In genomic region chr11:61647956-61648748, GRCm38 (mm10) we compare ENCODE assay signal across 11 mouse cellular contexts. TPM values are rescaled to one million over a fixed set of nuclear protein-coding genes. Genes with fewer than 3 reads are reported as not detected.
DNase-seq lines count a peak whose midpoint lies in the region; ATAC-seq and TF ChIP-seq lines count a peak whose summit lies in the region.
"Had no signal": no experiment of that assay in that cellular context is flagged by ENCODE, and none has a peak within 500 bp of the region (broad histone marks: within the 10 kb centered on the region; RNA-seq: fewer than 3 reads in every experiment).

No protein-coding gene starts in this region.

- no peak for TF ChIP-seq CTCF in spleen, adult 2 months (IDR thresholded peaks at IDR 0.05; ENCODE audit: extremely low read depth, insufficient read depth, insufficient read length, insufficient replicate concordance)

- H3K27me3 ChIP-seq in spleen, adult 2 months (ENCODE audit: control insufficient read depth, insufficient read depth, low read length) = no peaks in the 10 kb centered on the region
- no peaks in the 10 kb centered on the region for H3K27me3 ChIP-seq in splenic B cell, adult 2 months (ENCODE audit: control insufficient read depth, insufficient read depth, low read length, poor library complexity, severe bottlenecking)

- no peak overlapping the region for H3K4me3 ChIP-seq in spleen, adult 2 months (ENCODE audit: extremely low read depth, insufficient read depth, insufficient read length)

- TF ChIP-seq POLR2A in spleen, adult 2 months (IDR thresholded peaks at IDR 0.05; ENCODE audit: low read depth, low read length) = no peak; the same call in 1 of the 2 replicates

- peak; percentile 64 to 65 for DNase-seq in cerebellum, postnatal 14 days
- DNase-seq in spleen, adult 2 months (ENCODE audit: low read depth in 1 of 2, low spot score in 2 of 2) = no peak
- DNase-seq in spleen, postnatal 14 days (ENCODE audit: low spot score in 2 of 2) = no peak
- peak; percentile 52 for DNase-seq in fibroblast of lung, adult 2 months (ENCODE audit: low read depth)
- peak; percentile 55 for DNase-seq in splenic B cell, adult 2 months (ENCODE audit: low read depth, low spot score)
- no peak for DNase-seq in layer of hippocampus, adult 9-10 months (ENCODE audit: low spot score)
- no peak for DNase-seq in right cerebral cortex, postnatal 10 days (ENCODE audit: low spot score in 2 of 2)
- DNase-seq: liver, postnatal 0 days had no signal

- 40% methylated on average over 6 of the region's 6 CpGs for WGBS in spleen, adult 2 months

- H3K27ac ChIP-seq in spleen, adult 2 months (ENCODE audit: insufficient read depth, low read length) = peak overlapping the region; percentile 89
- H3K27ac ChIP-seq: hindbrain, postnatal 0 days had no signal

- H3K4me1 ChIP-seq in spleen, adult 2 months (ENCODE audit: control insufficient read depth, insufficient read depth, insufficient read length) = peaks cover 43% of the 10 kb centered on the region

- ATAC-seq in cerebellum, adult (ENCODE audit: insufficient number of reproducible peaks, low FRiP score, low TSS enrichment) = no peak
- ATAC-seq: hindbrain, postnatal 0 days; liver, postnatal 0 days had no signal

- H3K36me3 ChIP-seq in spleen, adult 2 months (ENCODE audit: control insufficient read depth, insufficient read depth, low read length) = no peaks in the 10 kb centered on the region
- no peaks in the 10 kb centered on the region for H3K36me3 ChIP-seq in splenic B cell, adult 2 months (ENCODE audit: control insufficient read depth, insufficient read depth, low read length, poor library complexity, severe bottlenecking)
- H3K36me3 ChIP-seq: G1E had no signal

RNA-seq across cellular contexts. Expression of gene Grap, which starts 4.9 kb away (rescaled TPM):
- polyA plus RNA-seq in spleen, adult 2 months (2012; rRNA removed) = 85.6 and 97.1 TPM in 2 replicates

RNA-seq across cellular contexts. Expression of gene Fam83g, which starts 35.7 kb away (rescaled TPM):
- polyA plus RNA-seq in spleen, adult 2 months (2012; rRNA removed) = 1.3 and 2.0 TPM in 2 replicates
- polyA plus RNA-seq: G1E had no signal

Comparison
In these comparisons a context has a peak if more than half of its experiments do, and no peak if none do; other contexts are left out.
1. DNase-seq: peak in cerebellum, postnatal 14 days (2 of 2), fibroblast of lung, adult 2 months (single experiment) and splenic B cell, adult 2 months (single experiment); none in spleen, adult 2 months (0 of 2), spleen, postnatal 14 days (0 of 2), layer of hippocampus, adult 9-10 months (single experiment) and right cerebral cortex, postnatal 10 days (0 of 2).